ENCODE assay signal across 7 mouse cellular contexts in genomic region chr12:102384819-102385218, GRCm38 (mm10). TPM values are rescaled to one million over a fixed set of nuclear protein-coding genes. Genes with fewer than 3 reads are reported as not detected.
DNase-seq lines count a peak whose midpoint lies in the region; ATAC-seq and TF ChIP-seq lines count a peak whose summit lies in the region.

No protein-coding gene starts in this region.

- ATAC-seq in hematopoietic stem cell, adult 5-6 weeks (replicated peaks in 1 of 2; ENCODE audit: insufficient read depth in 1 of 2, low FRiP score in 2 of 2, low TSS enrichment in 1 of 2, low read depth in 1 of 2, poor library complexity in 2 of 2, severe bottlenecking in 2 of 2) = peak; percentile 54 to 55; a peak in 1 of 4 replicates
- ATAC-seq in liver, embryonic 14.5 days (ENCODE audit: insufficient read depth) = no peak

- no peak for TF ChIP-seq EP300 in liver, embryonic 14.5 days (IDR thresholded peaks at IDR 0.05; ENCODE audit: low read depth)

- intact Hi-C loops in left cerebral cortex, adult 2 months (cut with DNase I) = loop anchor here (2.0 to 10.0 kb wide), 5 partner anchors 133 to 1260 kb away; no protein-coding TSS in a partner anchor

- H3K9ac ChIP-seq in liver, embryonic 14.5 days (replicated peaks) = no peak overlapping the region

- H3K27me3 ChIP-seq in liver, embryonic 14.5 days (ENCODE audit: control insufficient read depth, insufficient read depth, low read length) = no peaks in the 10 kb centered on the region

- H3K4me1 ChIP-seq in liver, embryonic 14.5 days (replicated peaks; ENCODE audit: control insufficient read depth in 2 of 2, insufficient read depth in 2 of 2, low read length in 1 of 2) = no peaks in the 10 kb centered on the region

- no peak overlapping the region for H3K27ac ChIP-seq in left cerebral cortex, adult 2 months
- no peak overlapping the region for H3K27ac ChIP-seq in liver, embryonic 14.5 days

- no peaks in the 10 kb centered on the region; the same call in 1 of the 2 replicates for H3K36me3 ChIP-seq in liver, embryonic 14.5 days (replicated peaks; ENCODE audit: control insufficient read depth, insufficient read depth, low read depth)

- TF ChIP-seq CTCF in left cerebral cortex, adult 2 months (IDR thresholded peaks at IDR 0.05) = peak; percentile 86
- TF ChIP-seq CTCF in liver, embryonic 14.5 days (IDR thresholded peaks at IDR 0.05; ENCODE audit: low read depth) = peak; percentile 68

- no peak overlapping the region for H3K4me3 ChIP-seq in left cerebral cortex, adult 2 months
- no peak overlapping the region for H3K4me3 ChIP-seq in liver, embryonic 14.5 days (ENCODE audit: insufficient read depth in 1 of 2, low read depth in 2 of 2, low read length in 2 of 2)

- no peak overlapping the region for H3K4me2 ChIP-seq in liver, embryonic 14.5 days (ENCODE audit: low read depth)

- peak; percentile 35 to 52 for DNase-seq in left cerebral cortex, adult 2 months (ENCODE audit: extremely low spot score in 1 of 2, low spot score in 2 of 2)
- DNase-seq in left cerebral cortex, adult 8-10 months (ENCODE audit: low spot score in 2 of 2) = no peak
- DNase-seq in MN1 (ENCODE audit: low spot score) = peak; percentile 52
- DNase-seq in cerebellum, adult 9-10 months = peak; percentile 57
- DNase-seq in liver, embryonic 14.5 days (ENCODE audit: low read depth in 3 of 3, low spot score in 3 of 3) = no peak
- DNase-seq in retina, adult 2 months (ENCODE audit: low read depth, low spot score) = peak; percentile 45

- 26% methylated on average over 3 of the region's 3 CpGs for WGBS in liver, embryonic 14.5 days (ENCODE audit: insufficient replicate concordance)

- H3K9me3 ChIP-seq in liver, embryonic 14.5 days (ENCODE audit: control insufficient read depth, low read length) = no peaks in the 10 kb centered on the region

RNA-seq across cellular contexts. Expression of gene Lgmn, which starts 54.8 kb away (rescaled TPM):
- total RNA-seq in left cerebral cortex, adult 2 months (2021) = 100 to 1,000 TPM in 1 of 2 experiments, 10 to 100 TPM in 1; 93.8 to 102 TPM
- 100 to 1,000 TPM; 107 to 158 (median 125) TPM for total RNA-seq in left cerebral cortex, adult 8-10 months (2022)
- total RNA-seq in hematopoietic stem cell, adult 5-6 weeks (2017) = 2.3 and 7.1 TPM in 2 replicates
- 36.3 and 38.6 TPM in 2 replicates for polyA plus RNA-seq in liver, embryonic 14.5 days (2012; rRNA removed)
- 58.5 and 59.7 TPM in 2 replicates for polyA plus RNA-seq in liver, embryonic 14.5 days (2014; fragmentation: Nextera tagmentation; extraction: Ambion mirVana)

Comparison
In these comparisons a context has a peak if more than half of its experiments do, and no peak if none do; other contexts are left out.
1. DNase-seq: peak in left cerebral cortex, adult 2 months (2 of 2), MN1 (single experiment), cerebellum, adult 9-10 months (single experiment) and retina, adult 2 months (single experiment); none in left cerebral cortex, adult 8-10 months (0 of 2) and liver, embryonic 14.5 days (0 of 3).
2. RNA of gene Lgmn, which starts 54.8 kb away (total RNA-seq): 107 to 158 TPM in left cerebral cortex, adult 8-10 months and 93.8 to 102 TPM in left cerebral cortex, adult 2 months; 2.3 to 7.1 TPM in hematopoietic stem cell, adult 5-6 weeks; every median in the first group is over 10 times any median in the second.